Mouse (Mus musculus) thymus, postnatal 0 days (tissue): ENCODE data around the gene Gm5767. TPM values are rescaled to one million over a fixed set of nuclear protein-coding genes. Genes with fewer than 3 reads are reported as not detected.
"Not testable (repeated sequence)": the region's sequence is repeated elsewhere in the genome, so short reads cannot be mapped to it uniquely, and the experiment has no call there.

Source experiments
- DNase-seq: peaks from one replicate; pipeline ENCODE4 v3.0.0-alpha.2; 2015; ENCODE audit warnings: low spot score
- polyA plus RNA-seq: library from polyadenylated mRNA; unstranded; fragments of >200 nt; fragmentation: Nextera tagmentation; extraction: Ambion mirVana; gene quantifications from 2 replicates; pipeline ENCODE4 v1.2.1, GENCODE M21; 2015

The Gm5767 gene
- polyA plus RNA-seq, 1 experiment from 2014 or later, result not detected

GRCm38 (mm10) chr16:8700586-8700985, 20.0 kb downstream of the Gm5767 start:
- no peak for DNase-seq

DNA sequence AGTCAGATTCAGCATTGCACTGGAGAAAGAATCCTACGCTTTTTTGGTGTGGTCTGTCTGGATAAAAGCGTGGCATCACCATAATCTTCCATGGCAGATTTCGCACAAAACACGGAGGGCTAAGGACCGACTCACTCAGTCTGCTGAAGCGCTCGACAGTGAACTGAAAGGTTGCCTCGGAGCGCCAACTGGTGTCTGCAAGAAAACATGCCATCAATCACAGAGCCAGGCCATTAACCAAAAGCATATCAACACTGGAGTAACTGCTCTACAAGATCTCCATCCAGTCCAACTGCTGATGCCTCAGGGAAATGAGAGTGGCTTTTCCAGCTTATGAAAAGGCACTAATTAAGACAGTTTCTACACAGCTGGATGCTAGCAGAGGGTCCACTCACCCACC, 31.4 kb downstream of the Gm5767 start:
- DNase-seq, result no peak

GRCm38 (mm10) chr16:8714851-8715250, 34.3 kb downstream of the Gm5767 start:
- DNase-seq, result no peak

DNA sequence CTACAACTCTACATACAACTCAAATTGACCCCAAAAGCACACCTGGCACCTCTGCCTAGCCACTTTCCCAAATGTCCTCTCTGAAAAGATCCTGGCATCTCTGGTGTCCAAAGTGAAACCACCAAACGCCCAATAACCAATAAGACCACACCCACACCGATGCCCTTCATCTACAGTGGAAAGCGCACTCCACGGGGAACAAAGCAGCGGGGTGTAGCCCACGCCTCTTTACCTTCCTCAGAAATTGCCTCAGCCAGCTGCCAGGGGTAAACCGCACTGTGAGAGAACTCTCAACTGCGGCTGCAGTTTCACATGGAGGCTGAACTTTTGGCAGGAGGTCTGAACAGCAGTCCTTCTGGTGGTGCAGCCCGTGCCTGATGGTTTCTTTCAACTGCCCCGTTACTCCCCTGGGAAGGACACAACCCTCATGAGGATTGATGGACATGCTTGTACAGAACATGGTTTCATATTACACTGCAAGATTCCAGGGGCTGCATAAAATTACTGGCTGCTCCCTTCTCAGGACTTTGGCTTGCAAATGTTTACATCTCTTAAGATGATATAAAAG, 35.0 kb downstream of the Gm5767 start:
- DNase-seq, result no peak

DNA sequence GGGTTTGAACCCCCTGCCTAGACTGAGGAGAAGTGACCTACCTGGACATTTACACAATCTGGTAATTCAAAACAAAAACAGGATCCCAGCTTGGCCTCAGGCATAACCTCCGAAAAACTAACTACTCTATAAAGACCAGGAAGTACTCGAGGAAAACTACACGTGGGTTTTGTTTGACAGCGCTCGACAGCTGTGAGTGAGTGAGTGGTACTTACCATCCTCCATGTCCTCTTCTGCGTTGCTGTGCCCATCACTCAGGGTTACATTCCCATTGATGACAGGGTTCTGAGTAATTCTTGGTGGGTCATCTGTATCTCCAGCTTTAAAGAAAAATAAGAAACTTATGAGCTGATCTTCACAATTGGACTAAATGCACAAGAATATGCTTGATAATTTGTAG, 35.7 kb downstream of the Gm5767 start:
- no peak for DNase-seq

- peak; percentile 29 for DNase-seq
Observed at GRCm38 (mm10) chr16:8717744-8718143, 37.2 kb downstream of the Gm5767 start.

DNA sequence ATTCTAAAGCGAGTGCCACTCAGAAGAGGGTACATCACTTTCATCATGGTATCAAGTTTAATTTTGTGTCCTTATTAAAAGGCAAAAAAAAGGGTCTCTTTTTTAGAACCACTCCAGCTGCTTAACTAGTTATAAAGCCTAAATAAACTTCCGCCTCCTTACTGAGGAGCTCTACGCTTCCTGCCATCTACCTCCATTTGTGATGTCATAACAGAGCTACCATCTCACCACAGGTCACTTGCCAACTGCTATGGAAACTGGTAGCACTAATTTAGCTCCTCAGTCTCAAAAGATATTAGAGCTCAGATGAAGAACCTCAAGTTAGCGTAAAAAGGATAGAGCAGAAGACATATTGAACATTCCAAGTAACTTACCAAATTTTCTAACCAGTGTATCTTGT, 39.9 kb downstream of the Gm5767 start:
- no peak for DNase-seq

- no peak for DNase-seq
Observed at GRCm38 (mm10) chr16:8724031-8724430, 43.5 kb downstream of the Gm5767 start.

GRCm38 (mm10) chr16:8725807-8726206, 45.2 kb downstream of the Gm5767 start:
- no peak for DNase-seq

DNA sequence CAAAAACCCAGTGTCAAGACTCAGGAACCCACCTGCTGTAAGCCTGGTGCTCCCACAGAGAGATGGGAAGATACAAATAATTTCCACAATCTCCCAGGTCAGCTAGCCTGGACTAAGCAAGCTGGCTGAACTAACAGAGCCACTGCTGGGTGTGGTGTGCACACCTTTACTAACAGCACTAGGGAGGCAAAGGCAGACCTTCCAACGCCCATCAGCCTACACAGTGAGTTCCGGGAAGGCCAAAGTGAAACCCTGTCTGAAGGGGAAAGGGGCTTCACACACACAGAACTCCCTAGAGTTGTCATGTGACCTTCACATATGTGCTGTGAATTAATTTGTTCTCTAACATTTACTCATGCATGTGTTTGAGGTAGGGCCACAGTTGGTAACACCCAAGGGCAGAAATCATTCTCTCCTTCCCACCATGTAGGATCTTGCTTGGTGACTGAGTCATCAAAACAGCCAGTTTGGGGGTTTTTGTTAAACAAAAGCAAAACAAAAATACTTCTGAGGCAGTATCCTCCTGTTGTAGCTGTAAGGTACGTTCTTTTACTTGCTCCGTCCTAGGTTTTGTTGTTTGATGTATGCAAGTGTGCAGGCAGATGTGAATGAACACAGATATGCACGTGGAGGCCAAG, 47.7 kb downstream of the Gm5767 start:
- no peak for DNase-seq

- DNase-seq, result no peak
Observed at GRCm38 (mm10) chr16:8731630-8732029, 51.1 kb downstream of the Gm5767 start.

GRCm38 (mm10) chr16:8732450-8732849, 51.9 kb downstream of the Gm5767 start:
- DNase-seq, result not testable (repeated sequence)

Other genes with a start within 250 kb of the Gm5767 start
- 17.0 and 17.9 TPM in 2 replicates for gene Mettl22, start 210.0 kb upstream of the Gm5767 start, polyA plus RNA-seq
- gene Abat, start 167.3 kb upstream of the Gm5767 start, polyA plus RNA-seq, result 9.3 and 13.9 TPM in 2 replicates
- gene Pmm2, start 43.1 kb upstream of the Gm5767 start, polyA plus RNA-seq, result 53.3 and 60.3 TPM in 2 replicates
- gene Tmem186, start 43.1 kb upstream of the Gm5767 start, polyA plus RNA-seq, result 20.1 and 22.8 TPM in 2 replicates
- gene Carhsp1, start 8.6 kb upstream of the Gm5767 start, polyA plus RNA-seq, result 34.2 and 37.6 TPM in 2 replicates
- gene Usp7, start 111.5 kb downstream of the Gm5767 start, polyA plus RNA-seq, result 43.0 and 50.3 TPM in 2 replicates
- 18.3 and 24.5 TPM in 2 replicates for gene 1810013L24Rik, start 149.3 kb downstream of the Gm5767 start, polyA plus RNA-seq